Mouse (Mus musculus) heart, embryonic 15.5 days (tissue): ENCODE results near the gene Tmem43. TPM values are rescaled to one million over a fixed set of nuclear protein-coding genes. Genes with fewer than 3 reads are reported as not detected.
"Not testable (repeated sequence)": the region's sequence is repeated elsewhere in the genome, so short reads cannot be mapped to it uniquely, and the experiment has no call there.

Source experiments
- ATAC-seq: fragments of 200-750 bp; cut with Nextera tagmentation; replicated peaks from 2 replicates; pipeline ENCODE4 v1.8.0; 2017; ENCODE audit warnings: low read depth, moderate TSS enrichment; ENCODE audit not compliant: insufficient number of reproducible peaks, insufficient read depth, low FRiP score
- H3K27ac ChIP-seq: fragments of 300-500 bp; sonication (generic); 2 replicates; pipeline ENCODE4 v1.5.1; 2015; ENCODE audit warnings: mild to moderate bottlenecking, inconsistent platforms
- H3K27me3 ChIP-seq: fragments of 300-500 bp; sonication (generic); 2 replicates; pipeline ENCODE4 v1.6.1; 2015; ENCODE audit warnings: inconsistent platforms
- H3K36me3 ChIP-seq: fragments of 300-500 bp; sonication (generic); 2 replicates; pipeline ENCODE4 v1.6.1; 2015; ENCODE audit warnings: mild to moderate bottlenecking, inconsistent platforms
- H3K4me1 ChIP-seq: fragments of 300-500 bp; sonication (generic); replicated peaks from 2 replicates; pipeline ENCODE4 v1.6.1; 2015; ENCODE audit warnings: inconsistent platforms
- H3K4me2 ChIP-seq: fragments of 300-500 bp; sonication (generic); 2 replicates; pipeline ENCODE4 v1.6.1; 2015; ENCODE audit warnings: inconsistent platforms, mild to moderate bottlenecking, moderate library complexity
- H3K4me3 ChIP-seq: fragments of 300-500 bp; sonication (generic); 2 replicates; pipeline ENCODE4 v1.5.1; 2015; ENCODE audit warnings: mild to moderate bottlenecking, inconsistent platforms
- H3K9ac ChIP-seq: fragments of 300-500 bp; sonication (generic); 2 replicates; pipeline ENCODE4 v1.6.1; 2015; ENCODE audit warnings: mild to moderate bottlenecking, inconsistent platforms
- H3K9me3 ChIP-seq: fragments of 300-500 bp; sonication (generic); replicated peaks from 2 replicates; pipeline ENCODE4 v1.6.1; 2016; ENCODE audit warnings: inconsistent platforms
- WGBS: fragments of 180-500 bp; shearing (Covaris S2); methylation state at CpG from one replicate; pipeline ENCODE4 v1.1.7; 2015; ENCODE audit warnings: mixed read lengths; 5-methylcytosine and 5-hydroxymethylcytosine counted together
- polyA plus RNA-seq: library from polyadenylated mRNA; unstranded; fragments of >200 nt; fragmentation: Nextera tagmentation; extraction: Ambion mirVana; gene quantifications from 2 replicates; pipeline ENCODE4 v1.2.1, GENCODE M21; 2015

Tmem43 gene
- polyA plus RNA-seq, 1 experiment from 2014 or later, result 24.8 TPM

GRCm38 (mm10) chr6:91467106-91467505, 6.4 kb upstream of the Tmem43 start:
- Histone ChIP-seq H3K4me3 (no peak overlapping the region), H3K36me3 (peaks cover 48% of the 10 kb centered on the region), H3K27ac (no peak overlapping the region), H3K9me3 (no peaks in the 10 kb centered on the region), H3K4me1 (peaks cover 6% of the 10 kb centered on the region), H3K27me3 (no peaks in the 10 kb centered on the region), H3K4me2 (no peak overlapping the region), H3K9ac (no peak overlapping the region)
- ATAC-seq, result no peak
- WGBS, result 74% methylated on average over 1 of the region's 1 CpGs

- H3K4me1 ChIP-seq, result peaks cover 23% of the 10 kb centered on the region
- WGBS, result 87% methylated on average over 2 of the region's 2 CpGs
- H3K27ac ChIP-seq, result no peak overlapping the region
- no peak overlapping the region for H3K4me2 ChIP-seq
- no peaks in the 10 kb centered on the region for H3K9me3 ChIP-seq
- H3K36me3 ChIP-seq, result peaks cover 16% of the 10 kb centered on the region; the same call in 1 of the 2 replicates
- no peaks in the 10 kb centered on the region for H3K27me3 ChIP-seq
- H3K9ac ChIP-seq, result no peak overlapping the region
- no peak for ATAC-seq
- no peak overlapping the region for H3K4me3 ChIP-seq
These were observed 2.8 kb upstream of the Tmem43 start for GRCm38 (mm10) chr6:91470712-91471111.

GRCm38 (mm10) chr6:91471427-91471826, 2.1 kb upstream of the Tmem43 start:
- 94% methylated on average over 3 of the region's 3 CpGs for WGBS
- Histone ChIP-seq H3K4me2 (peak overlapping the region; percentile 71; the same call in 1 of the 2 replicates), H3K4me1 (peaks cover 23% of the 10 kb centered on the region), H3K36me3 (peaks cover 11% of the 10 kb centered on the region; the same call in 1 of the 2 replicates)
- not testable (repeated sequence) for H3K27me3 ChIP-seq, ATAC-seq, H3K4me3 ChIP-seq, H3K27ac ChIP-seq, H3K9me3 ChIP-seq, H3K9ac ChIP-seq

- H3K9me3 ChIP-seq, result no peaks in the 10 kb centered on the region
- H3K27ac ChIP-seq, result peak overlapping the region; percentile 85
- peak overlapping the region; percentile 69 for H3K4me3 ChIP-seq
- H3K27me3 ChIP-seq, result no peaks in the 10 kb centered on the region
- H3K4me2 ChIP-seq, result peak overlapping the region; percentile 71
- no peak for ATAC-seq
- peak overlapping the region; percentile 75 for H3K9ac ChIP-seq
- 33% methylated on average over 6 of the region's 6 CpGs for WGBS
- H3K4me1 ChIP-seq, result peaks cover 23% of the 10 kb centered on the region
- H3K36me3 ChIP-seq, result peaks cover 6% of the 10 kb centered on the region; the same call in 1 of the 2 replicates
These were observed 1.2 kb upstream of the Tmem43 start for GRCm38 (mm10) chr6:91472319-91472718.

- peaks cover 20% of the 10 kb centered on the region; the same call in 1 of the 2 replicates for H3K36me3 ChIP-seq
- peak overlapping the region; percentile 82 for H3K4me2 ChIP-seq
- whole genome bisulfite sequencing, result under 1% methylated on average over 27 of the region's 27 CpGs
- H3K4me3 ChIP-seq, result peak overlapping the region; percentile 69
- H3K27ac ChIP-seq, result peak overlapping the region; percentile 70
- no peaks in the 10 kb centered on the region for H3K27me3 ChIP-seq
- H3K4me1 ChIP-seq, result peaks cover 23% of the 10 kb centered on the region
- peak; percentile 11 for ATAC-seq
- peak overlapping the region; percentile 74 for H3K9ac ChIP-seq
- no peaks in the 10 kb centered on the region for H3K9me3 ChIP-seq
These were observed 420 bp downstream of the Tmem43 start for GRCm38 (mm10) chr6:91473805-91474440.

GRCm38 (mm10) chr6:91474441-91475190, 1.1 kb downstream of the Tmem43 start:
- H3K36me3 ChIP-seq, result peaks cover 26% of the 10 kb centered on the region; the same call in 1 of the 2 replicates
- H3K9me3 ChIP-seq, result no peaks in the 10 kb centered on the region
- no peak for ATAC-seq
- H3K4me3 ChIP-seq, result peak overlapping the region; percentile 69
- H3K4me2 ChIP-seq, result peak overlapping the region; percentile 82
- H3K27ac ChIP-seq, result no peak overlapping the region
- 51% methylated on average over 9 of the region's 9 CpGs for WGBS
- H3K9ac ChIP-seq, result peak overlapping the region; percentile 74
- H3K4me1 ChIP-seq, result peaks cover 23% of the 10 kb centered on the region
- no peaks in the 10 kb centered on the region for H3K27me3 ChIP-seq

- ATAC-seq, result no peak
- 96% methylated on average over 2 of the region's 2 CpGs for WGBS
- H3K4me2 ChIP-seq, result no peak overlapping the region
- H3K27me3 ChIP-seq, result no peaks in the 10 kb centered on the region
- H3K27ac ChIP-seq, result no peak overlapping the region
- no peak overlapping the region for H3K9ac ChIP-seq
- H3K9me3 ChIP-seq, result no peaks in the 10 kb centered on the region
- H3K4me1 ChIP-seq, result peaks cover 22% of the 10 kb centered on the region
- peaks cover 45% of the 10 kb centered on the region for H3K36me3 ChIP-seq
- no peak overlapping the region for H3K4me3 ChIP-seq
These were observed 3.0 kb downstream of the Tmem43 start for GRCm38 (mm10) chr6:91476541-91476940.

- Histone ChIP-seq H3K36me3 (peaks cover 89% of the 10 kb centered on the region), H3K27ac (no peak overlapping the region), H3K9ac (no peak overlapping the region), H3K4me2 (no peak overlapping the region), H3K9me3 (no peaks in the 10 kb centered on the region), H3K4me3 (no peak overlapping the region), H3K4me1 (peaks cover 3% of the 10 kb centered on the region; the same call in 1 of the 2 replicates), H3K27me3 (no peaks in the 10 kb centered on the region)
- WGBS, result 88% methylated on average over 2 of the region's 2 CpGs
- no peak for ATAC-seq
These were observed 9.9 kb downstream of the Tmem43 start for GRCm38 (mm10) chr6:91483371-91483770.

- Histone ChIP-seq H3K9ac (no peak overlapping the region), H3K4me2 (no peak overlapping the region), H3K27ac (no peak overlapping the region), H3K36me3 (peaks cover 69% of the 10 kb centered on the region), H3K27me3 (no peaks in the 10 kb centered on the region), H3K4me1 (peaks cover 7% of the 10 kb centered on the region), H3K4me3 (no peak overlapping the region), H3K9me3 (no peaks in the 10 kb centered on the region)
- WGBS, result 92% methylated on average over 15 of the region's 15 CpGs
- ATAC-seq, result no peak
These were observed 13.4 kb downstream of the Tmem43 start for GRCm38 (mm10) chr6:91486736-91487453.

GRCm38 (mm10) chr6:91488496-91489212, 15.2 kb downstream of the Tmem43 start:
- no peak overlapping the region for H3K9ac ChIP-seq
- peak; percentile 25; the same call in 1 of the 2 replicates for ATAC-seq
- no peak overlapping the region for H3K4me2 ChIP-seq
- WGBS, result 57% methylated on average over 9 of the region's 9 CpGs
- peaks cover 55% of the 10 kb centered on the region for H3K36me3 ChIP-seq
- H3K27me3 ChIP-seq, result no peaks in the 10 kb centered on the region
- no peak overlapping the region for H3K4me3 ChIP-seq
- H3K4me1 ChIP-seq, result peaks cover 4% of the 10 kb centered on the region
- no peaks in the 10 kb centered on the region for H3K9me3 ChIP-seq
- H3K27ac ChIP-seq, result peak overlapping the region; percentile 25; the same call in 1 of the 2 replicates

GRCm38 (mm10) chr6:91489872-91490271, 16.4 kb downstream of the Tmem43 start:
- Histone ChIP-seq H3K36me3 (peaks cover 49% of the 10 kb centered on the region), H3K27me3 (no peaks in the 10 kb centered on the region), H3K4me1 (peaks cover 4% of the 10 kb centered on the region), H3K4me2 (no peak overlapping the region), H3K4me3 (no peak overlapping the region), H3K27ac (no peak overlapping the region), H3K9ac (no peak overlapping the region), H3K9me3 (no peaks in the 10 kb centered on the region)
- 83% methylated on average over 10 of the region's 10 CpGs for WGBS
- ATAC-seq, result no peak
